Mouse (Mus musculus): ENCODE results near the gene Fer1l5. TPM values are rescaled to one million over a fixed set of nuclear protein-coding genes. Genes with fewer than 3 reads are reported as not detected.

Gene Fer1l5
- 0.61 and 0.77 TPM in 2 replicates for polyA plus RNA-seq (2014; fragmentation: Nextera tagmentation; extraction: Ambion mirVana)

GRCm38 (mm10) chr1:36371934-36372845 lies at the start of gene Fer1l5:
Gene Fer1l5, plus strand, starts transcription at chr1:36372291.
- no peaks in the 10 kb centered on the region for H3K27me3 ChIP-seq (ENCODE audit: control insufficient read depth, insufficient read depth, low read length)
- 77% methylated on average over 10 of the region's 10 CpGs for WGBS

GRCm38 (mm10) chr1:36323076-36323475 lies 49.0 kb upstream of the Fer1l5 start:
- 39% methylated on average over 9 of the region's 9 CpGs for WGBS
- ATAC-seq (ENCODE audit: insufficient number of reproducible peaks, insufficient read depth, low FRiP score, low read depth), result no peak
- H3K4me3 ChIP-seq (ENCODE audit: low read depth, low read length), result no peak overlapping the region

More at GRCm38 (mm10) chr1:36371934-36372845, at the start of gene Fer1l5:
- Histone ChIP-seq H3K27ac (ENCODE audit: low read length) (no peak within 1 kb of the TSS), H3K9me3 (ENCODE audit: control insufficient read depth, low read depth, low read length) (no peaks in the 10 kb centered on the region), H3K4me1 (ENCODE audit: control insufficient read depth, insufficient read depth, low read length) (peaks cover 8% of the 10 kb centered on the region; the same call in 1 of the 2 replicates), H3K4me3 (ENCODE audit: low read depth, low read length) (no peak within 1 kb of the TSS), H3K36me3 (ENCODE audit: control insufficient read depth, insufficient read depth, low read length) (no peaks in the 10 kb centered on the region), H3K9ac (replicated peaks; ENCODE audit: low read depth, low read length) (no peak within 1 kb of the TSS), H3K4me2 (replicated peaks; ENCODE audit: low read depth, low read length) (no peak within 1 kb of the TSS)
- no peak for ATAC-seq (ENCODE audit: insufficient number of reproducible peaks, insufficient read depth, low FRiP score, low read depth)

GRCm38 (mm10) chr1:36323746-36324448 lies 48.2 kb upstream of the Fer1l5 start:
- Histone ChIP-seq H3K27me3 (ENCODE audit: control insufficient read depth, insufficient read depth, low read length) (no peaks in the 10 kb centered on the region), H3K36me3 (ENCODE audit: control insufficient read depth, insufficient read depth, low read length) (no peaks in the 10 kb centered on the region), H3K9ac (replicated peaks; ENCODE audit: low read depth, low read length) (no peak overlapping the region), H3K4me2 (replicated peaks; ENCODE audit: low read depth, low read length) (no peak overlapping the region), H3K9me3 (ENCODE audit: control insufficient read depth, low read depth, low read length) (no peaks in the 10 kb centered on the region), H3K4me1 (ENCODE audit: control insufficient read depth, insufficient read depth, low read length) (no peaks in the 10 kb centered on the region), H3K27ac (ENCODE audit: low read length) (no peak overlapping the region), H3K4me3 (ENCODE audit: low read depth, low read length) (no peak overlapping the region)
- no peak for ATAC-seq (ENCODE audit: insufficient number of reproducible peaks, insufficient read depth, low FRiP score, low read depth)
- 33% methylated on average over 8 of the region's 8 CpGs for WGBS

More at GRCm38 (mm10) chr1:36323076-36323475, 49.0 kb upstream of the Fer1l5 start:
- Histone ChIP-seq H3K27ac (ENCODE audit: low read length) (no peak overlapping the region), H3K9ac (replicated peaks; ENCODE audit: low read depth, low read length) (no peak overlapping the region), H3K9me3 (ENCODE audit: control insufficient read depth, low read depth, low read length) (no peaks in the 10 kb centered on the region), H3K36me3 (ENCODE audit: control insufficient read depth, insufficient read depth, low read length) (no peaks in the 10 kb centered on the region), H3K27me3 (ENCODE audit: control insufficient read depth, insufficient read depth, low read length) (no peaks in the 10 kb centered on the region), H3K4me2 (replicated peaks; ENCODE audit: low read depth, low read length) (no peak overlapping the region), H3K4me1 (ENCODE audit: control insufficient read depth, insufficient read depth, low read length) (no peaks in the 10 kb centered on the region)

- ATAC-seq (ENCODE audit: insufficient number of reproducible peaks, insufficient read depth, low FRiP score, low read depth), result no peak
- Histone ChIP-seq H3K27me3 (ENCODE audit: control insufficient read depth, insufficient read depth, low read length) (no peaks in the 10 kb centered on the region), H3K4me3 (ENCODE audit: low read depth, low read length) (no peak overlapping the region), H3K36me3 (ENCODE audit: control insufficient read depth, insufficient read depth, low read length) (no peaks in the 10 kb centered on the region), H3K9ac (replicated peaks; ENCODE audit: low read depth, low read length) (no peak overlapping the region), H3K9me3 (ENCODE audit: control insufficient read depth, low read depth, low read length) (no peaks in the 10 kb centered on the region), H3K4me2 (replicated peaks; ENCODE audit: low read depth, low read length) (no peak overlapping the region), H3K4me1 (ENCODE audit: control insufficient read depth, insufficient read depth, low read length) (no peaks in the 10 kb centered on the region), H3K27ac (ENCODE audit: low read length) (no peak overlapping the region)
- 87% methylated on average over 2 of the region's 2 CpGs for WGBS
These were observed 46.2 kb upstream of the Fer1l5 start for GRCm38 (mm10) chr1:36325900-36326321.

GRCm38 (mm10) chr1:36326815-36327214 lies 45.3 kb upstream of the Fer1l5 start:
- H3K36me3 ChIP-seq (ENCODE audit: control insufficient read depth, insufficient read depth, low read length), result no peaks in the 10 kb centered on the region
- H3K27ac ChIP-seq (ENCODE audit: low read length), result no peak overlapping the region
- no peak overlapping the region for H3K9ac ChIP-seq (replicated peaks; ENCODE audit: low read depth, low read length)
- ATAC-seq (ENCODE audit: insufficient number of reproducible peaks, insufficient read depth, low FRiP score, low read depth), result no peak
- no peaks in the 10 kb centered on the region for H3K27me3 ChIP-seq (ENCODE audit: control insufficient read depth, insufficient read depth, low read length)
- H3K4me2 ChIP-seq (replicated peaks; ENCODE audit: low read depth, low read length), result no peak overlapping the region
- H3K4me3 ChIP-seq (ENCODE audit: low read depth, low read length), result no peak overlapping the region
- WGBS, result 94% methylated on average over 2 of the region's 2 CpGs
- no peaks in the 10 kb centered on the region for H3K4me1 ChIP-seq (ENCODE audit: control insufficient read depth, insufficient read depth, low read length)
- H3K9me3 ChIP-seq (ENCODE audit: control insufficient read depth, low read depth, low read length), result no peaks in the 10 kb centered on the region

- no peaks in the 10 kb centered on the region for H3K4me1 ChIP-seq (ENCODE audit: control insufficient read depth, insufficient read depth, low read length)
- peaks cover 16% of the 10 kb centered on the region for H3K36me3 ChIP-seq (ENCODE audit: control insufficient read depth, insufficient read depth, low read length)
- WGBS, result 76% methylated on average over 6 of the region's 6 CpGs
- ATAC-seq (ENCODE audit: insufficient number of reproducible peaks, insufficient read depth, low FRiP score, low read depth), result no peak
- H3K27me3 ChIP-seq (ENCODE audit: control insufficient read depth, insufficient read depth, low read length), result no peaks in the 10 kb centered on the region
- no peak overlapping the region for H3K4me3 ChIP-seq (ENCODE audit: low read depth, low read length)
- no peaks in the 10 kb centered on the region for H3K9me3 ChIP-seq (ENCODE audit: control insufficient read depth, low read depth, low read length)
- no peak overlapping the region for H3K4me2 ChIP-seq (replicated peaks; ENCODE audit: low read depth, low read length)
- H3K9ac ChIP-seq (replicated peaks; ENCODE audit: low read depth, low read length), result no peak overlapping the region
- no peak overlapping the region for H3K27ac ChIP-seq (ENCODE audit: low read length)
These were observed 40.3 kb upstream of the Fer1l5 start for GRCm38 (mm10) chr1:36331743-36332142.

- Histone ChIP-seq H3K4me1 (ENCODE audit: control insufficient read depth, insufficient read depth, low read length) (no peaks in the 10 kb centered on the region), H3K4me3 (ENCODE audit: low read depth, low read length) (no peak overlapping the region), H3K27ac (ENCODE audit: low read length) (no peak overlapping the region), H3K9me3 (ENCODE audit: control insufficient read depth, low read depth, low read length) (no peaks in the 10 kb centered on the region), H3K4me2 (replicated peaks; ENCODE audit: low read depth, low read length) (no peak overlapping the region), H3K27me3 (ENCODE audit: control insufficient read depth, insufficient read depth, low read length) (no peaks in the 10 kb centered on the region), H3K36me3 (ENCODE audit: control insufficient read depth, insufficient read depth, low read length) (peaks cover 30% of the 10 kb centered on the region), H3K9ac (replicated peaks; ENCODE audit: low read depth, low read length) (no peak overlapping the region)
- 80% methylated on average over 14 of the region's 14 CpGs for WGBS
- ATAC-seq (ENCODE audit: insufficient number of reproducible peaks, insufficient read depth, low FRiP score, low read depth), result no peak; the same call in 1 of the 2 replicates
These were observed 38.9 kb upstream of the Fer1l5 start for GRCm38 (mm10) chr1:36332955-36333887.

- Histone ChIP-seq H3K36me3 (ENCODE audit: control insufficient read depth, insufficient read depth, low read length) (peaks cover 92% of the 10 kb centered on the region), H3K9me3 (ENCODE audit: control insufficient read depth, low read depth, low read length) (no peaks in the 10 kb centered on the region), H3K9ac (replicated peaks; ENCODE audit: low read depth, low read length) (no peak overlapping the region), H3K27me3 (ENCODE audit: control insufficient read depth, insufficient read depth, low read length) (no peaks in the 10 kb centered on the region), H3K4me3 (ENCODE audit: low read depth, low read length) (no peak overlapping the region), H3K4me2 (replicated peaks; ENCODE audit: low read depth, low read length) (no peak overlapping the region), H3K27ac (ENCODE audit: low read length) (no peak overlapping the region), H3K4me1 (ENCODE audit: control insufficient read depth, insufficient read depth, low read length) (no peaks in the 10 kb centered on the region)
- ATAC-seq (ENCODE audit: insufficient number of reproducible peaks, insufficient read depth, low FRiP score, low read depth), result no peak
- 90% methylated on average over 6 of the region's 6 CpGs for WGBS
These were observed 29.5 kb upstream of the Fer1l5 start for GRCm38 (mm10) chr1:36342547-36342946.
